Mouse (Mus musculus): Measurements from ENCODE around the gene Zfp317. TPM values are rescaled to one million over a fixed set of nuclear protein-coding genes. Genes with fewer than 3 reads are reported as not detected.
"Not testable (repeated sequence)": the region's sequence is repeated elsewhere in the genome, so short reads cannot be mapped to it uniquely, and the experiment has no call there.

The Zfp317 gene
- total and polyA plus RNA-seq, 3 experiments, result 41.2 to 67.9 TPM; not detected in 1

DNA sequence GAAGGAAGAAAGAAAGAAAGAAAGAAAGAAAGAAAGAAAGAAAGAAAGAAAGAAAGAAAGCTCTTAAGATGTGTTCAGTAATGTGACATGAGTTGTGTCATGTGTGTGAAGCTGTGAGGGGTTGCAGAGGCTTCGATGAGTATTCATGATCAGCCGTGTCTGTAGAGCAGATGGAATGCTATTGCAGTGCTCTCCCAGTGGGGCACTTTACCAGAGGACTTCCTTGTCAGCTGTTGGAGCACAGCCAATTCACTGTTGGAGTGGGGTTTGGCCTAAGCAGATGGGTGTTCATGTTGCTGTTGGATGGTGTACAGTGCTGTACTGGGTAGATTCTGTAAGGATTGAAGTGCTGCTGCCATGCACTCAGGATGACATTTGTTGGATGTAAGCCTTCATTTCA, 70.5 kb downstream of the Zfp317 start:
- Histone ChIP-seq H3K27ac (ENCODE audit: control insufficient read depth, low read depth, low read length) (no peak overlapping the region), H3K4me1 (ENCODE audit: control insufficient read depth in 1 of 2, insufficient read depth in 2 of 2, low read length in 2 of 2) (no peaks in the 10 kb centered on the region), H3K9me3 (replicated peaks; ENCODE audit: insufficient read depth, low read length) (no peaks in the 10 kb centered on the region), H3K36me3 (ENCODE audit: control insufficient read depth in 1 of 2, insufficient read depth in 2 of 2, low read length in 2 of 2) (no peaks in the 10 kb centered on the region), H3K27me3 (ENCODE audit: control insufficient read depth in 1 of 2, insufficient read depth in 2 of 2, low read length in 2 of 2) (no peaks in the 10 kb centered on the region), H3K9ac (ENCODE audit: control insufficient read depth, low read depth, low read length, poor library complexity, severe bottlenecking) (no peak overlapping the region), H3K79me2 (ENCODE audit: control insufficient read depth, insufficient read depth, low read length, poor library complexity) (no peaks in the 10 kb centered on the region), H3K4me3 (ENCODE audit: control insufficient read depth in 1 of 2, insufficient read depth in 1 of 2, low read depth in 2 of 2, low read length in 2 of 2) (no peak overlapping the region)
- TF ChIP-seq ZC3H11A (IDR thresholded peaks at IDR 0.05; ENCODE audit: low read depth, low read length), result no peak
- peak; percentile 74 for DNase-seq (ENCODE audit: low read depth, low spot score)

DNA sequence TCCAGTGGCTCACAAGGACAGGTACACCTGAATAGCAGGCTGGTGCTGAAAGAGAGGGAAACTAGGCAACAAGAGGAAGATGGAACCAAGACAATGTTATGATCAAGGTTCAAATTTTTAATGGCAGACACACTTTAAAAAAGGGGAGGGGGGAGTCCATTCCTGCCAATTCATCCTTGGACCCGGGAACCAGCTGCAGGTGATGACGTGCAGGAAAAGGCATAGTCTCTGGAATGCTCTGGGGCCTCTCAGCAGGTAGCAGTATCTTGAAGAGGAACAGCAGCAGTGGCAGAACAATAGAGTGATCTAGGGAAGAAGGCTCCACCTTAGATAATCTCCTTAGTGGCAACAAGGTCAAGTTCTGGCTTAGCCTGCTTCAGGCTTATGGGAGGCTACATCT, 72.4 kb downstream of the Zfp317 start:
- H3K27me3 ChIP-seq (ENCODE audit: control insufficient read depth in 1 of 2, insufficient read depth in 2 of 2, low read length in 2 of 2); H3K79me2 ChIP-seq (ENCODE audit: control insufficient read depth, insufficient read depth, low read length, poor library complexity); H3K4me1 ChIP-seq (ENCODE audit: control insufficient read depth in 1 of 2, insufficient read depth in 2 of 2, low read length in 2 of 2); H3K9ac ChIP-seq (ENCODE audit: control insufficient read depth, low read depth, low read length, poor library complexity, severe bottlenecking); DNase-seq (ENCODE audit: low read depth, low spot score); H3K27ac ChIP-seq (ENCODE audit: control insufficient read depth, low read depth, low read length); H3K4me3 ChIP-seq (ENCODE audit: control insufficient read depth in 1 of 2, insufficient read depth in 1 of 2, low read depth in 2 of 2, low read length in 2 of 2); H3K36me3 ChIP-seq (ENCODE audit: control insufficient read depth in 1 of 2, insufficient read depth in 2 of 2, low read length in 2 of 2); H3K9me3 ChIP-seq (replicated peaks; ENCODE audit: insufficient read depth, low read length): not testable (repeated sequence)

DNA sequence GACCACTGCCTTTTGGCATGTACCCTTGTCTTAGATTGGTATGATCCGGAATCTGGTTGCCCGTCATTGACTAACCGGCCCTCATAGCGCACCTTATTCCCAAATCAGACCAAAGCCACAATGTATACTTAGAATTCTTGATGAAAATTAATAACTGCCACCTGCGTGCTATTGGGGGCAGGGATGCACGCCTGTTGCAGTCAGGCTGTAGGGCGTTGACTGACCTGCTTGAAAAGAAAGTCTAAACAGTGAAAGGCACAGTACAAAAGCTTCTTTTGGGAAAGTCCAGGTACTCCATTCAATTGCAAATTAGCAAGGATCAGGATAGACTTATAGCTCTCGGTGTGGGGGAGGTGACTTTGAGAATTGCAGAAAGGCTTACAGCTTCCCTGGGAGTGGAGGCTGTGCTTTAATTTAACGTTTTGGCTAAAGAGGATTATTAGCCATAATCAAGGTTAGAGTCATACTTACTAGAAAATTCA, 73.0 kb downstream of the Zfp317 start:
- H3K27ac ChIP-seq (ENCODE audit: control insufficient read depth, low read depth, low read length); H3K9me3 ChIP-seq (replicated peaks; ENCODE audit: insufficient read depth, low read length); H3K36me3 ChIP-seq (ENCODE audit: control insufficient read depth in 1 of 2, insufficient read depth in 2 of 2, low read length in 2 of 2): not testable (repeated sequence)

More for the DNA sequence above, 73.0 kb downstream of the Zfp317 start:
- not testable (repeated sequence) for DNase-seq (ENCODE audit: low read depth, low spot score); H3K79me2 ChIP-seq (ENCODE audit: control insufficient read depth, insufficient read depth, low read length, poor library complexity); H3K4me1 ChIP-seq (ENCODE audit: control insufficient read depth in 1 of 2, insufficient read depth in 2 of 2, low read length in 2 of 2); H3K4me3 ChIP-seq (ENCODE audit: control insufficient read depth in 1 of 2, insufficient read depth in 1 of 2, low read depth in 2 of 2, low read length in 2 of 2); H3K27me3 ChIP-seq (ENCODE audit: control insufficient read depth in 1 of 2, insufficient read depth in 2 of 2, low read length in 2 of 2); H3K9ac ChIP-seq (ENCODE audit: control insufficient read depth, low read depth, low read length, poor library complexity, severe bottlenecking)

Other genes with a start within 250 kb of the Zfp317 start
- gene Olfr847, start 243.4 kb upstream of the Zfp317 start, total RNA-seq (2012; rRNA removed), result not detected in 2 replicates
- not detected for gene Olfr847, start 243.4 kb upstream of the Zfp317 start, polyA plus RNA-seq (2012; ENCODE audit: insufficient read depth in 1 of 2, insufficient read length in 2 of 2, low read depth in 1 of 2, low replicate concordance in 2 of 2, missing spikeins in 1 of 2)
- not detected in 2 replicates for gene Olfr849, start 181.8 kb upstream of the Zfp317 start, total RNA-seq (2012; rRNA removed)
- gene Olfr849, start 181.8 kb upstream of the Zfp317 start, polyA plus RNA-seq (2012; ENCODE audit: insufficient read depth in 1 of 2, insufficient read length in 2 of 2, low read depth in 1 of 2, low replicate concordance in 2 of 2, missing spikeins in 1 of 2), result not detected
- gene Olfr850, start 143.9 kb upstream of the Zfp317 start, total RNA-seq (2012; rRNA removed), result not detected in 2 replicates
- gene Olfr850, start 143.9 kb upstream of the Zfp317 start, polyA plus RNA-seq (2012; ENCODE audit: insufficient read depth in 1 of 2, insufficient read length in 2 of 2, low read depth in 1 of 2, low replicate concordance in 2 of 2, missing spikeins in 1 of 2), result not detected
- not detected in 2 replicates for gene Olfr851, start 128.8 kb upstream of the Zfp317 start, total RNA-seq (2012; rRNA removed)
- not detected for gene Olfr851, start 128.8 kb upstream of the Zfp317 start, polyA plus RNA-seq (2012; ENCODE audit: insufficient read depth in 1 of 2, insufficient read length in 2 of 2, low read depth in 1 of 2, low replicate concordance in 2 of 2, missing spikeins in 1 of 2)
- gene Olfr853, start 81.0 kb upstream of the Zfp317 start, total RNA-seq (2012; rRNA removed), result not detected in 2 replicates
- not detected for gene Olfr853, start 81.0 kb upstream of the Zfp317 start, polyA plus RNA-seq (2012; ENCODE audit: insufficient read depth in 1 of 2, insufficient read length in 2 of 2, low read depth in 1 of 2, low replicate concordance in 2 of 2, missing spikeins in 1 of 2)
- not detected in 2 replicates for gene Olfr854, start 54.7 kb upstream of the Zfp317 start, total RNA-seq (2012; rRNA removed)
- not detected for gene Olfr854, start 54.7 kb upstream of the Zfp317 start, polyA plus RNA-seq (2012; ENCODE audit: insufficient read depth in 1 of 2, insufficient read length in 2 of 2, low read depth in 1 of 2, low replicate concordance in 2 of 2, missing spikeins in 1 of 2)
- gene Olfr855, start 39.5 kb upstream of the Zfp317 start, total RNA-seq (2012; rRNA removed), result not detected in 2 replicates
- gene Olfr855, start 39.5 kb upstream of the Zfp317 start, polyA plus RNA-seq (2012; ENCODE audit: insufficient read depth in 1 of 2, insufficient read length in 2 of 2, low read depth in 1 of 2, low replicate concordance in 2 of 2, missing spikeins in 1 of 2), result not detected
- gene Olfr857, start 87.3 kb downstream of the Zfp317 start, total RNA-seq (2012; rRNA removed), result not detected in 2 replicates
- gene Olfr857, start 87.3 kb downstream of the Zfp317 start, polyA plus RNA-seq (2012; ENCODE audit: insufficient read depth in 1 of 2, insufficient read length in 2 of 2, low read depth in 1 of 2, low replicate concordance in 2 of 2, missing spikeins in 1 of 2), result not detected
- gene Olfr58, start 158.2 kb downstream of the Zfp317 start, total RNA-seq (2012; rRNA removed), result not detected in 2 replicates
- gene Olfr58, start 158.2 kb downstream of the Zfp317 start, polyA plus RNA-seq (2012; ENCODE audit: insufficient read depth in 1 of 2, insufficient read length in 2 of 2, low read depth in 1 of 2, low replicate concordance in 2 of 2, missing spikeins in 1 of 2), result under 1 TPM in 1 of 2 experiments, not detected in 1; 0.10 TPM
- under 0.01 TPM in 1 of 2 replicates, not detected in the other for gene Olfr859, start 182.8 kb downstream of the Zfp317 start, total RNA-seq (2012; rRNA removed)
- not detected for gene Olfr859, start 182.8 kb downstream of the Zfp317 start, polyA plus RNA-seq (2012; ENCODE audit: insufficient read depth in 1 of 2, insufficient read length in 2 of 2, low read depth in 1 of 2, low replicate concordance in 2 of 2, missing spikeins in 1 of 2)
- not detected in 2 replicates for gene Olfr860, start 227.6 kb downstream of the Zfp317 start, total RNA-seq (2012; rRNA removed)
- not detected for gene Olfr860, start 227.6 kb downstream of the Zfp317 start, polyA plus RNA-seq (2012; ENCODE audit: insufficient read depth in 1 of 2, insufficient read length in 2 of 2, low read depth in 1 of 2, low replicate concordance in 2 of 2, missing spikeins in 1 of 2)

Measured in MEL (cell line).